Mouse (Mus musculus): ENCODE results near the gene Vps13d. TPM values are rescaled to one million over a fixed set of nuclear protein-coding genes. Genes with fewer than 3 reads are reported as not detected.
A peak's percentile ranks its signal among the peaks of the same experiment; 100 is the strongest.

Gene Vps13d
- 10 to 100 TPM; 76.7 to 88.3 (median 79.4) TPM for total RNA-seq (2022)

DNA sequence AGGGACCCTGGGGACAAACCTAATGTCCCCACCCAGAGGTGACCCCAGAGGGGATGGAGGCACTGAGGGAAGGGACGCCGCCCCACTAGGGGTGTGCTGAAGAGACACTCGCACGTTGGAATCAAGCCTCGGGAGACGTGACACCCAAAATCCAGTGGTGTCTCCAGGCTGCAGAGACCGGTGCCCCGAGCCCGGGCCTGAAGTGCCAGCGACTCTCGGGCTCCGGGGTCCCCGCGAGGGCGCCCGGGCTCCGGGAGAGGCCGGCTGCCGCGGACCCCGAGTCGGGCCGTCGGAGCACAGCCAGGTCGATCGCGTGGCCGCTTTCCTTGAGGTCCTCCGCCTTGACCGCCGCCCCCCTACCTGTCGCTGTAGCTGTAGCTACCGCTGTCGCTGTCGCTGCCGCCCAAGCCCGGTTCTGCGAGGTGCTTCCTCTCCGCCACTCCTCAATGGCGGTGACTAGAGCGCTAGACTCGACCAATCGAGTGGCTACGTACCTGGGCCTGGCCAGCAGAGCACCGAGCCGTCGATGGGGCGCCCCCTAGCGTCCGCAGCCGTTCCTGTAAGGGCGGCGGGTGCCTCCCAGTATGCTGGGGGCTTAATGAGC is at the start of gene Vps13d:
Vps13d (minus strand) TSS at position 447 of the 604 bp plus-strand sequence.
- DNase-seq (ENCODE audit: low spot score) = peak; percentile 86

DNA sequence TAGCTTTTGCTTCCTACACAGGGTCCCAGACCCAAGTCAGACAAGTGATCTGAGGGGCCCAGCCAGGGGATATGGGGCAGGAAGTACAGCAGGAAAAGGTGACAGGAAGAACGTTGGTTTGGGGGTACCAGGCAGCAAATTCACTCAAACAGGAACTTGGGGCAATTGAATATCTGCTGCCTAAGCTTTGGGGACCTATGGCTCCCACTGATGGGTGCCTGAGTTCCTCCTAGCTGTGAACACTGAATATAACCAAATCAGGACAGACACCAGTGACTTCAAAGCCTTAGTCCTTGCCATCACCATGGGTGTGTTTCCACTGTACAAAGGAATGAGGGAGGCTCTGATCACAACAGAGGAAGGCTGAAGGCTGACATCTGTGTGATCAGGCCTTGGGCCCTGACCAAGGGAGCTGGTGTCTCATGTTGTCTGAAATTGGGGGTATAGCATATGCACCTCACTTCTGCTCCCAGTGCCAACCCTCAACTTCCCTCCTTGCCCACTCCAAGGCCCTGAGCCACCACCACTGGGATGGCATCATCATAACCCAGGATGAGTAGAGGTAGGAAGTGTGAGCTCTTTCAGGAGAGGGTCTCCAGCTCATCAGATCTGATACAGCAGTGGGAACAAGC is 48.0 kb upstream of the Vps13d start:
- DNase-seq (ENCODE audit: low spot score) = no peak

DNA sequence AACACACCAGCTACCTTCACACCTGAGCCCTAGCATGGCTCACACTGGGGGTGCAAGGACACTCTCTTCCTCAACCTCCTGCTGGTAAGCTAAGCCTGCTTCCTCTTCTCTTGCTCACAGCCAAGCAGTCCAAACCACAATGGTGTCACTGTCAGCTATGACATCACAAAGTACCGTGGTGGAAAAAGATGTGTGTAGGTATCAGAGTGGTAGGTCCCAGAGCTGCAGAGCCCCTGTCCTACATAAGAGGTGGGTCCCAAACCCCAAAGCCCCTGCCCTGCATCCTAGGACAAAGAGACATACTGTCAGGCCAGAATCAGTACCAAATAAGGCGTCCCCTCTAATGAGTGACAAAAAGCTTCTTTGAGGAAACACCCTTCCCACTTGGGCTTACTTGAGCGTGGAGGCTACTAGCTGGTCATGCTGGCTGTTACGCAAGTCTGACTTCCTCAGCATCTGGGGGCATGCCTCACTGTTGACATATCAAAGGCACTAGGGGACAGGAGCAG is 46.0 kb upstream of the Vps13d start:
- peak; percentile 74 for DNase-seq (ENCODE audit: low spot score)

DNA sequence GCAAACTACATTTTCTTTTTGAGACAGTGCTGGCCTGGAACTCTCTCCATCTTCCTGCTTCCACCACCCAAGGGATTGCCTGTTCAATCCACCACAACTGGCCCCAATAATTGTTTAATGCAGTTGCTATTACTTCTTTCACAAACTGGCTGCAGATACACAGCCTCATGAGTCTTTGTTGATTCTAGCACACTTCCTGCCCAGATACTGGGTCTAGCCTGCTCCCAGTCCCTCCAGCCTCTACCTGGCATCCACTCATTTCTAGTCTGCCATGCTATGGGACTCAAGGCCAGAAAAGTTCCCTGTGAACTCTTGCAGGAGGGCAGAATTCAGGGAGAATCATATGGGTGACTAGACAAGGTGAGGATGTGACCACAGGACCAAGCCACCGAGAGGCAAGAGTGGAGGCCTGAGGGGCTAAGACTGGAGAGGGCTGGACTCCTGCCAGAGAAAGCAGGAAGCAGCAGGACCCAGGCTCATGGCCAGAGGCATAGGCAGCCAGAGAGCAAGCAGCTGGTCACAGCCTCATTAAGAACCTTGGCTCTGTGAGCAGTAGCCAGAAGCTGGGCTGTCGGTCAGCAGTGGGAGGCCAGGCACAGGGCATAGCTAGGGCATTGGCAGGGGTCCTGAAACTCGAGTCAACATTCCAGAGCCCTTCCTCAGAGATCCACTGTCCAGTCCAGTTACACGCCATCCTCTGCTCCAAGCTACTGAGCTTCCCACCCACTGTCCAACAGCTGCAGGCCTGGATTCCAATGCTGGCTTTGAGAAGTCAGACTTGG is 44.4 kb upstream of the Vps13d start:
- DNase-seq (ENCODE audit: low spot score) = peak; percentile 86

DNA sequence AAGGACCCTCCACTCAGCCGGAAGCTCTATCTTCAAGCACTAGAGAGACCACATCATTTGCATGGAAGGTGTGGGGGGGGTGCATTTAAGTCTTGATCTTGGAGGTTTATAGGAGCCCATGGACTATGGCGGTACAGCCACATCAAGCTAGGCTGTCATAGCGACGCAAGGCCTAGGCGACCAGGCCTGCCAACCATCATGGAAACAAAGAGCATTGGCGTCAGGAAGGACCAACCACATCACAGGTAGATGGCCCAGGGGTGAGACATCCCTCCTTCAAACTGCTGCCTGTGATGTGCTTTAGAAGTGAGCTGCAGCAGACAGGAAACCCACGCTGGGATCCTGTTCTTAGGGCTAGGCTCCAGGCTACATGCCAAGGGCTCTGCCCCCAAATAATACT is 41.2 kb upstream of the Vps13d start:
- no peak for DNase-seq (ENCODE audit: low spot score)

DNA sequence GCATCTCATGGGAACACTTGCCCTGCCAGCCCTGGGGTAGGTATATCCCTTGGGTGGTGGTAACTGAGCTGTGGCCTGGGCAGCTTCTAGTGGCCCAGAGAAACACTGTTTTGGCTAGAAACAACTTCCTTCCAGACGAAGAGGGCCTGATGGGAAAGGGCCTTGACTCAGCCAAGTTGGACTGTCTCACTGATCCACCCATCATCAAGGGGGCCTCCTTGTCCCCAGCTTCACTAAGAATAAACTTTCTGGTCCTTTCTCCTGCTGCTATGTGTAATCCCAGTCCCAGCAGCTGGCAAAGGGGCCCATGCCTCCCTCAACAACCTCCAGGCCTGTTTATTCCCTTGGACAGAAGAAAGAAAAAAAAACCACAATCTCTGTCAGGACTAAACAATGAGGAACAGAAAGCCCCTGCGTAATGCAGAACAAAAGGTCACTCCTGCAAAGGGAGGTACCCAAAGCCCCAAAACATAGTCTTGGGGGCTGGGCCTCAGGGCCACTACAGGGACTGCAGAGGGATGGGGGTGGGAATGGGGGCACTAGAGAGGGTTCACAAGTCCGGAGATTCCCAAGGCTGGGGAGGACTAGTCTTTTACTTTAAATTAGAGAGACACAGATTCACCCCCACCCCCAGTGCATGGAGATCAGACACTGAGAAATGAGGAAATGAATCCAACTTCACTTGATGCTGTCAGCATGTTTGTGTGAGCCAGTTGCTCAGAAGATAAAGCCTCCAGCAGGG is 38.9 kb upstream of the Vps13d start:
- peak; percentile 72 for DNase-seq (ENCODE audit: low spot score)

DNA sequence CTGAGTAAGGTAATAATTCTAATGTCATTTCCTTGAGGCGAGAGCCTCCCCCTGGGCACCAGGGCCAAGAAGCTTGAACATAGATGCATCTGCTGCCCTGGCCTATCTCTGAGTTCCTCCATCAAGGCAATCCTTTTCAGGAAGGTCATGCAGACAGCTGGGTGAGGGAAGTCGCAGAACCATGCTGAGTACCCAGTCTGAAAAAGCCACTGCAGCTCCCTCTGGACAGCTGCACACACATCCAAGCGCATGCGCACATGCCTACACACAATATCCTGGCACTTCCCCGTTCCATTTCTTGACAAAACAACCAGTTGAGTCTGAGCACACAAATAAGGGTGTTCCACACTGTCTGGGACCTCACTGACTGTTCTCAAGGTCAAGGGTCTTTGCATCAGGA is 36.9 kb upstream of the Vps13d start:
- DNase-seq (ENCODE audit: low spot score) = no peak

DNA sequence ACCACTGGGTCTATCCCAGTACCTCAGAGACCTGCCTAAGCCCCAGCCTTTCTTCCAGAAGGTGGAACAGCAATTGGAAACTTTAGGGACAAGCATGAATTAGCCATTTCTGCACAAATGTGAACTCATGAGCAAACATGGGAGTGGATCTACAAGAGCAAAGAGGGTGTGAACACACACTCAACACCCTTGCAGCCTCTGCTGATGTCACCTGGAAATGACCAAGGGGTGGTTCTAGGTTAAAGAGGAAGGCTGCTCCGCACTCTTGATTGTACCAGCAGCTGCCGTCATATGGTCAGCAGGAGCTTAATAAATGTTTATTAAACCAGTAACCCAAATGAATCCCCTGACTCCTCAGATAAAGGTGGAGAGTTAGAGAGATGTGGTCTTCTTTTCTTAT is 35.8 kb upstream of the Vps13d start:
- no peak for DNase-seq (ENCODE audit: low spot score)

DNA sequence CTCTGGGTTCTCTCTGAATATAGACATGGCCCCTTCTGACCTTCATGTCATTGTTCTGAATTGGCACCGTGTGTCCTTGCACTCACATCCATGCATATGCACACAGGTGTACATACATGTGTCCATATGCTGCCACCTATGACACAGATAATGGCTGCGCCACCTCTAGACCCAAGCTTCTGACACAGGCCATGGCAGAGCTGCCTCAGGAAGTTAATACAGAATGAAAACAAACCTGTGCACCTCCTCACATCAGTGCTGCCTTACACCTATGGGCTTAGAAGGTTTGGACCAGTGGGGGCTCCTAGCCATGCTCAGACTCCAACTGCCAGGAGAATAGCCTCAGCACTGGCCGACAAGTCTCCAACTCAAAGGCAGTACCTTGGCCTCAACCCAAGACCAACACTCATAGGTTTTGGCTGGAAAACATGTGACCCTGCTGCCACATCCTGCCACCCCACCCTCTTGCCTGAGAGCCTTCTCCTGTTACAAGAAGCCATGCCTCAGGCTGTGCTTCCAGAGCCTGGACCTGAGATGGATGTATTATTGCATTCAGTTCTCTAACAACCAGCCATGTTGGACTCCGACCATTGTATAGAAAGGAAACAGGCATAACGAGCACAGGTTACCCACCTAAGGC is 34.8 kb upstream of the Vps13d start:
- peak; percentile 55 for DNase-seq (ENCODE audit: low spot score)

DNA sequence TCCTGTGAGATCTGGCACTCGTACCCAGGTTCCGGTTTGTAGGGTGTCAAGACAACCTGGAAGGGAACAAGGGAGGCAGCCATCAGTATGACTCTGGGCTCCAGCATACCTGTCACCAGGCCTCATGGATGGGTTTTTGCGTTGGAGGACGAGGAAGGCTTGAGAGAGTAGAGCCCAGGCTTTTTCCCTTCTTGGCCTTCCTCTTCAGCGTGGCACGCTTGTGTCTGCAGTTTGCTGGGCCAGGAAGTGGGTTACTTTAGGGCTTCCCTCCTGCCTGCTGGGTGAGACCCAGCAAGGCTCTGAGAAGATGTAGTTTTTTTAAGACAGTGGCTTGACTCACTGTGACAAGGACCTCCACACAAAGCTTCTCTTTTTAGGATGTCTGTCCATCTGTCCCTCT is 34.2 kb upstream of the Vps13d start:
- no peak for DNase-seq (ENCODE audit: low spot score)

DNA sequence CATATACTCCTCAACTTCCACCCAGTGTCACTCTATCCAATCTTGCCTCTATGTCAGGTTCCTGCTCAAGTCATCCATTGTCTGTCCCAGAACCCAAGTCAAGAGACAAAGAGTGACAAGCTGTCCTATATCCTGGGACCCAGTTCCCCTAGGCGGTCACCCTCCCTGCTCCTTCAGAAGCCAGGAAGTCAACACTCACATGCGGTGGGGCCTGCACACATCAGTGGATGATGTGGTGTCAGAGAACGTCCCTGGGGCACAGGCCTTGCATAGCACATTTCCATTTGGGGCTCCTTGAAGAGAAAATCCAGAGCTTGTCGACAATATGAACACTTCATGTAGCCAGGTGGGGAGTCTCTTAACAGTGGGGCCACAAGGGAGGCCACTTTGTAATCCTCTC is 29.8 kb upstream of the Vps13d start:
- no peak for DNase-seq (ENCODE audit: low spot score)

DNA sequence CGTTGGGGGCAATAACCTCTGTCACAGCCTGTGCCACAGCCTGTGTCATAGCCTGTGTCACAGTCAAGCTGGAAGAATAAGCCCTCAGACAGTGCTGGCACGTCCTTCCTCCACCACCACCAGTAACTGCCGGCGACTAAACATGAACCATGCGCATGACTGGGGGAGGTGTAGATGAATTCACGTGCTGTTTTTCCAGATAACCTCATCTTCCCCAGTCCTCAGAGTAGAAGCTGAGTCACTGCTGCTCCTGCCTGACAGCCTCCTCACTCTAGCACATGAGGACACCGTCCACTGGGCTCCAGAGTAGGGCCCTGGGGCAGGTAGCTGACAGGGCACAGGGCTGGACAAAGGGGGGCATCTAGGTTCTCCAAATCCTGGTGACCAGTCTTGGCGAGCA is 27.3 kb upstream of the Vps13d start:
- DNase-seq (ENCODE audit: low spot score) = no peak

DNA sequence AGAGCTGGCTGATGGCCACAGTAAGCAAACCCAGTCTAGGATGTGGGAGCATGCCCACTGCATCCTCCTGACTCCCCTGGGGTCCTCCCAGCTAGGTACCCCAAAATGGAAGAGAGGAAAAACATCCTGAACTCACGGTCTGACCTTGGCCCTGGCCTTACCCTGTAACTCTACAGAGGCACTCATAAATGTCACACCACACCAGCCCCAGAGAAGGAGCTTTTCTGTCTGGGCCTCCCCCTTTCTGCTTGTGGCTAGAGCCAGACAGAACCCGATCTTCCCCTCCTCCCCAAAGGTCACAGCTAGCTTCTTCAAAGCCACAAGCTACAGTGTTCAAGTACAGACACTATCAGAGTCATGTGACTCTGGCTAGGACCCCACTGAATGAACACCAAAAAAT is 26.6 kb upstream of the Vps13d start:
- no peak for DNase-seq (ENCODE audit: low spot score)

DNA sequence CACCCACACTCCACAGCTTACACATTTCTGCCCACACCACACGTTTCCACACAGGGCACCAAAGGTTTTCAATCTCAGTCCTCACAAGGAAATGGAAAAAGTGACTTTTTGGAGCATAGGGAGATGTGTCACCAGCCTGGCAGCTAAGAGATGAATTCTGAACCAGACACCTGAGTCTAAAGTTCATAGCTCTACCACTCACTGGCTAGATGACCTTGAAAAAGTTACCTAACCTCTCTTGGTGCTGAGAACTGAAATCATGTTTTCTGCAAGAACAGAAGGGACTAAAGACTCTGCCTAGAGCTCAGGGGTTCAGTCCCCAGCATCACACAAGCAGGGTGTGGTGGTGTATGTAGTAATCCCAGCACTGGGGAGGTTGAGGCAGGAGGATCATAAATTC is 25.2 kb upstream of the Vps13d start:
- no peak for DNase-seq (ENCODE audit: low spot score)

DNA sequence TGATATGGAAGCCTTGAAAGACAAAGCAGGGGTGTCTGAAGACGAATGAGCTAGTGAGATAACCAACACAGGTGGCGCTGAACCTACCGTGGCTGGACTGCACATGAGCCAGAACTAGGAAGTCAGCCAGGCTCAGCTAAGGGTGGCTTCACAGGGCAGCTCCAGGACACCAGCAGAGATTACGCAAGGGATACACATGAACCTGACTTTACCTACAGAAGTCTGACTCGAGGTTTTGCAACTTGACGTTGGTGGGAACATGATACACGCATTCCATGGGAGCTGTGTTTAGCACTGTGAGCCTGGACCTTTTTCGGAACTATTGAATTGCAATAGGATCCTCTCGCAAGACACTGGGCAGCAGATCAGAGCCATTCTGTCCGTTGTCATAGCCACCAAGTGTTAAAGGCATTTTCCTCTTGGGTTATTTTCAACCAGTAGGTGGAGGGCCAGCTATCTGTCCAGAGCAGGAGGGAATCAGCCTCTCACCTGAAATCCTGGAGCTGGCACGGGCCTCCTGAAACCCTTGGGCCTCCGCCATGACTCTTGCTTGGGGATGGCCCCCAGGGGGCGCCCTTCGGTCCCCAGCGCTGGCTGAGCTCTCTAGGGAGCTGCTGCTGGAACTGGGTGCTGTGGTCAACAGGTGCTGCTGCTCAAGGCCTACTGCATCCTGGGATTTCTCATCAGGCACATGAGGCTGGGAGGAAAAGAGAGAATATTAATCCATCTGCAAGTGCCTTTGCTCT is 24.6 kb upstream of the Vps13d start:
- no peak for DNase-seq (ENCODE audit: low spot score)

DNA sequence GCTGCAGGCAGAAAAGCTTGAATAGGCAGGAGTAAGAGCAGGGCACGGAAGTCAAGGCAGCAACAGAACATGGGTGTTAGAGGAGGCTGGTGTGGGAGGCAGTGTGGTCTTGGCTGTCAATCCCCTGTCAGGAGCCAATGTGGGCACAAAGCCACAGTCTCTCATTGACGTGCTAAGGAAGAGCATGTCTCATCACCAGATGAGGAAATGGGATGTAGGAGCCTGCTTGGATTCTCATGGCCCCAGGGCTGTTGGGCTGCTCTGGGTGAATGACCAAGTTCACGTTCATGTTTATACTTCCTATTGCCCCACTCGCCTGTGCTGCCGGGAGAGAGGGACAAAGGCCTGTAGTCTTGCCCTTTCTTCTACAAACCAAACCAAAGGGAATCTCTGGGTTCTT is 23.0 kb upstream of the Vps13d start:
- DNase-seq (ENCODE audit: low spot score) = no peak

DNA sequence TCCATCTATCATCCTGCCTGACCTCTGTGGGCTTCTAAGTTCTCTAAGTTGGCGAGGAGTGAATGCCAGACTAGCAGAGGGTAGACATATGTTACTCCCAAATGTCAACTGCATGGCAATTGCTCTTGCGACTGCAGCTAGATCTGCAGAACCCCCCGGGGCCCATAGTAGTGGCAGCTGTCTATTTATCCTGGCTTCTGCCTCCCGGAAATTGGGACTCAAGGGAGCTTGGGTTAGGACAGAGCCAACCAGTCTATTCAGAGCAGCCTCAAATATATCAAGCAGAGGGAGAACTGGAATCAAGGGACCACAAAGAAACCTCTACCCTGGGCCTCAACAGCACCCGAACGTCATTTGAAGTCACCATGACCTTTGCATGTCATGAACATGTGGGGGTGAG is 22.2 kb upstream of the Vps13d start:
- DNase-seq (ENCODE audit: low spot score) = no peak

DNA sequence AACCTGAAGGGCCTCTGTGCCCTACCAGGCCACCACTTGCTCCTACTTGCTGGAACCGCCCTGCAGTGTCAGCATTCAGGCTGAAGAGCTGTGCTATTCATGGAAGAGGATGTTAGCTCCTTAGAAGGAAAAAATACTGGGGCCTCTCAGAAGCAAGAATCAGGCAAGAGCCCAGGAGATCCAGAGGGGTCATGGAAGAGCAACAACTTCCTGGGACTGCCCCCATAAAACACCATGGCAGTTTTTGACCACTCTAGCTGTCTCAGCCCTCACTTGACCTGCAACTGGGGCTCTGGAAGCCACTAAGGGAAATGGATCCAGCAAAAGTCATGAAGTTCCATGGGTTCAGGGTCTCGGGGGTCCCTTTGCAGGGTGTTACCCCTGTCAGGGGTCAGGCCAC is 20.6 kb upstream of the Vps13d start:
- DNase-seq (ENCODE audit: low spot score) = no peak

DNA sequence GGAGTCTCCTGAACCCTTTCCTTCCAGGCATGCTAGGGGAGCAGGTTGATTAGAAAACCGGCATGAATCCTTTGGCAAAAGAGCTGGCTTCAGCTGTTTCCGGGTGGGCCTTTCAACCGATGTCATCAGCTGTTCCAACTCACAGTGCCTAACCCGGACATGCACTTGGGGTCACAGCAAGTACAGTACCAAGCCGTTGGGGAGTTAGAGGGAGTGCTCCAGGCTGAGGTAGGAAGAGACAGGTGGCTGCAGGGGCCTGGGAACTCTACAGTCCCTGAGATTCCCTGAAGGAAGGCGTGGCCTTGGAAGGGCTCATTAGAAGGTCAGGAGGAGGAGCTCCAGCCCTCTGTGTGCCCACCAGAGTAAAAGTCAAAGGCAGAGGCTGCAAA is 20.0 kb upstream of the Vps13d start:
- no peak for DNase-seq (ENCODE audit: low spot score)

DNA sequence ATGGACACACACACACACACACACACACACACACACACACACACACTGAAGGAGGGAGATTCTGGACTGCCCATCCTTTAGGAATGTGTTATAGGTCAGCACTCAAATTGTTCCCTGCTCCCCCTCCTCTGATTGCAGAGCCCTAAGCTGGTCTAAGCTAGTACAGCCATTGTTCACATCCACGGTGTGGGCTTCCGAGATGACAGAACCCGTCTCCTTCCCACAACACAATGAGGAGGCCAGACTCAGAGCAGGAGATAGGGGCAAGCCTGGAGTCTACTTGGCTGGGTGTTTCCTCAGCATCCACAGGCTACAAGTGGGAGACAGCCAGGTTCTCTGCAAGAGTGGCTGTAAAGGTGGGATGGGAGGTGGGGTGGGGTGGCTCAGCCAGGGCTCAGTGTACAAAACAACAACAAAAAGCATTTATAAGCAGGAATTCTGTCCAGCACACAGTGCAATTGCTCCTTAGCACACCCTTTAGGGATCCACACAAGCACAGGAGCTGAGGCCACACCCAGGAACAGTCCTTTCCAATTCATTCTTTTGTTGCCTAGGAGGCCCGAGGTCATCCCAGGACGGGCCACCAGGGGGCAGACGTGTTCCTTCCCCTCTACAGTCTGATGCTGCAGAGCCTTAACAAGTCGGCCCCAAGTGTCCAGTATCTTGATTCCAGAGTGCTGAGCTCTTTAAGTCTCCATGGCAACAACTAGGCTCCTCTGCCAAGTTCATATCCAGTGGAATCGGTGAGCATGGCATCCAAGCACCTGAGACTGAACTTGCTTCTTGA is 19.4 kb upstream of the Vps13d start:
- DNase-seq (ENCODE audit: low spot score) = peak; percentile 95
